ENCODE assay signal across 8 mouse cellular contexts in the genomic region with DNA sequence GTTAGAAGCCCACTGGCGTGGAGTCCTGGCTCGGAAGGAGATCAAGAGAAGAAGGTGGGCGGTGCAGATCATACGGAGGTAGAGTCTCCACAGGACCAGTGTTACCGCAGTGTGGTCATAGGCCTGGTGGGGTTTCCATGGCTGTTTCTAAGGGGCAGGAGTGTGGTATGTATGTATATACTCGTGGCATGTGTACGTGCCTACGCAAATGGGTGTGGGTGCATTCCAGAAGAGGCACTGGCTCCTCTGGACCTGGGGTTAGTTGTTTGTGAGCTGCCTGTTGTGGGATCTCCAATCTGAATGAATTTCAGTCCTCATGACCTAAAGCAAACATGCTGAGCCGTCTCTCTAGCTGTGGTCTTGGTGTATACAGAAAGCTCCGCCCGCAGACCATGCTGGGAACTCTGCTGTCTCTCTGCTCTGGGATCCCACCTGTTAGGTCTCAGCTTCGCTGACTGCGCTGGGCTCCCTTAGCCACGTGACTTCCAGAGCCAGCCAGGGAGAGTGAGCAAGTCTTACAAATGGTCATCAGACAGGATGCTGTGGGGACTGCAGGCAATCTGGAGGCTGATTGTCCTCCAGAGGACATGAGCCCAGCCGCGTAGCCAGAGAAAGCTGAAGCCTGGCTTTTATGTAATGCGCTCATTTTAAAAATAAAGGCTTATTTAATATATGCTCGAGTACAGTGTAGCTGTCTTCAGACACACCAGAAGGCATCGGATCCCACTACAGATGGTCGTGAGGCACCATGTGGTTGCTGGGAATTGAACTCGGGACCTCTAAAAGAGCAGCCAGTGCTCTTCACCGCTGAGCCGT. TPM values are rescaled to one million over a fixed set of nuclear protein-coding genes. Genes with fewer than 3 reads are reported as not detected.
DNase-seq lines count a peak whose midpoint lies in the region; ATAC-seq and TF ChIP-seq lines count a peak whose summit lies in the region.

No protein-coding gene starts in this region.

- no peak for TF ChIP-seq CTCF in left cerebral cortex, adult 2 months (IDR thresholded peaks at IDR 0.05)

- no peaks in the 10 kb centered on the region for H3K9me3 ChIP-seq in limb, embryonic 12.5 days
- no peaks in the 10 kb centered on the region for H3K9me3 ChIP-seq in neural tube, embryonic 14.5 days (ENCODE audit: control insufficient read depth, low read length)

- peak overlapping the region; percentile 29 for H3K4me2 ChIP-seq in limb, embryonic 12.5 days
- H3K4me2 ChIP-seq in neural tube, embryonic 14.5 days (ENCODE audit: low read depth, low read length): no peak overlapping the region

- intact Hi-C loops in left cerebral cortex, adult 2 months (cut with DNase I): loop anchor here (2.0 kb wide), 1 partner anchor 44 kb away; no protein-coding TSS in a partner anchor
- intact Hi-C loops in heart, postnatal 10 days (cut with DNase I): loop anchor here (1.0 to 2.0 kb wide), 2 partner anchors 23 to 42 kb away; a partner anchor contains a TSS

- 51% methylated on average over 23 of the region's 23 CpGs for WGBS in limb, embryonic 12.5 days
- WGBS in neural tube, embryonic 14.5 days: 55% methylated on average over 23 of the region's 23 CpGs

- H3K4me1 ChIP-seq in limb, embryonic 12.5 days (replicated peaks): peaks cover 20% of the 10 kb centered on the region; the same call in 1 of the 2 replicates
- no peaks in the 10 kb centered on the region for H3K4me1 ChIP-seq in neural tube, embryonic 14.5 days (ENCODE audit: control insufficient read depth, insufficient read depth, low read length)

- H3K4me3 ChIP-seq in left cerebral cortex, adult 2 months: no peak overlapping the region
- no peak overlapping the region for H3K4me3 ChIP-seq in limb, embryonic 12.5 days (replicated peaks)
- H3K4me3 ChIP-seq in neural tube, embryonic 14.5 days (ENCODE audit: low read depth, low read length): no peak overlapping the region

- DNase-seq in left cerebral cortex, adult 2 months (ENCODE audit: extremely low spot score in 1 of 2, low spot score in 2 of 2): no peak
- no peak for DNase-seq in left cerebral cortex, adult 11 months (ENCODE audit: low spot score)
- peak; percentile 57 for DNase-seq in embryo, embryonic 11 days
- DNase-seq in heart, postnatal 10 days: peak; percentile 53 to 55
- no peak for DNase-seq in testis, postnatal 10 days (ENCODE audit: low spot score)
- no peak for DNase-seq in spleen, postnatal 10 days (ENCODE audit: low spot score in 2 of 2)

- H3K36me3 ChIP-seq in limb, embryonic 12.5 days: peaks cover 31% of the 10 kb centered on the region
- H3K36me3 ChIP-seq in neural tube, embryonic 14.5 days (ENCODE audit: control insufficient read depth, insufficient read depth, low read length): peaks cover 11% of the 10 kb centered on the region; the same call in 1 of the 2 replicates

- peak overlapping the region; percentile 73 for H3K27ac ChIP-seq in left cerebral cortex, adult 2 months
- peak overlapping the region; percentile 51 for H3K27ac ChIP-seq in limb, embryonic 12.5 days
- no peak overlapping the region for H3K27ac ChIP-seq in neural tube, embryonic 14.5 days (ENCODE audit: low read depth, low read length)

- H3K9ac ChIP-seq in limb, embryonic 12.5 days (replicated peaks): peak overlapping the region; percentile 19; the same call in 1 of the 2 replicates
- no peak overlapping the region for H3K9ac ChIP-seq in neural tube, embryonic 14.5 days (replicated peaks; ENCODE audit: low read depth, low read length)

- H3K27me3 ChIP-seq in limb, embryonic 12.5 days: no peaks in the 10 kb centered on the region
- H3K27me3 ChIP-seq in neural tube, embryonic 14.5 days (ENCODE audit: control insufficient read depth, insufficient read depth, low read length): no peaks in the 10 kb centered on the region

- ATAC-seq in limb, embryonic 12.5 days (ENCODE audit: insufficient number of reproducible peaks, insufficient read depth, low FRiP score, low TSS enrichment, low read depth): peak; percentile 32; the same call in 1 of the 2 replicates
- peak; percentile 34; the same call in 1 of the 2 replicates for ATAC-seq in neural tube, embryonic 14.5 days (ENCODE audit: low read depth)

RNA-seq across cellular contexts. Expression of a gene that starts 23.2 kb away (rescaled TPM):
- total RNA-seq in left cerebral cortex, adult 2 months (2021): 10 to 100 TPM; 56.8 to 58.8 TPM
- total RNA-seq in heart, postnatal 10 days (2021): 10 to 100 TPM; 80.7 to 80.8 TPM
- 84.0 and 86.7 TPM in 2 replicates for polyA plus RNA-seq in limb, embryonic 12.5 days (2016; fragmentation: Nextera tagmentation; extraction: Ambion mirVana)
- polyA plus RNA-seq in neural tube, embryonic 14.5 days (2014; fragmentation: Nextera tagmentation; extraction: Ambion mirVana): 42.4 and 65.1 TPM in 2 replicates

RNA-seq across cellular contexts. Expression of a gene that starts 23.3 kb away (rescaled TPM):
- total RNA-seq in left cerebral cortex, adult 2 months (2021): 10 to 100 TPM; 79.6 to 83.8 TPM
- total RNA-seq in heart, postnatal 10 days (2021): 10 to 100 TPM; 68.1 to 70.7 TPM
- polyA plus RNA-seq in limb, embryonic 12.5 days (2016; fragmentation: Nextera tagmentation; extraction: Ambion mirVana): 49.2 and 55.0 TPM in 2 replicates
- 46.7 and 53.3 TPM in 2 replicates for polyA plus RNA-seq in neural tube, embryonic 14.5 days (2014; fragmentation: Nextera tagmentation; extraction: Ambion mirVana)

Comparison
In these comparisons a context has a peak if more than half of its experiments do, and no peak if none do; other contexts are left out.
1. DNase-seq: peak in embryo, embryonic 11 days (single experiment) and heart, postnatal 10 days (2 of 2); none in left cerebral cortex, adult 2 months (0 of 2), left cerebral cortex, adult 11 months (single experiment), testis, postnatal 10 days (single experiment) and spleen, postnatal 10 days (0 of 2).